Mouse (Mus musculus) stomach, embryonic 14.5 days (tissue): Measurements from ENCODE around the gene Gm36864. TPM values are rescaled to one million over a fixed set of nuclear protein-coding genes. Genes with fewer than 3 reads are reported as not detected.
"Not testable (repeated sequence)": the region's sequence is repeated elsewhere in the genome, so short reads cannot be mapped to it uniquely, and the experiment has no call there.

Experiments
- ATAC-seq: fragments of 200-750 bp; cut with Nextera tagmentation; 2 replicates; pipeline ENCODE4 v1.8.0; 2017; ENCODE audit warnings: low read depth, moderate TSS enrichment; ENCODE audit not compliant: insufficient number of reproducible peaks, insufficient read depth, low FRiP score
- H3K27ac ChIP-seq: fragments of 300-500 bp; sonication (generic); 2 replicates; pipeline ENCODE4 v1.5.1; 2014; ENCODE audit warnings: mild to moderate bottlenecking, low read length, moderate library complexity, mixed read lengths
- H3K27me3 ChIP-seq: fragments of 300-500 bp; sonication (generic); 2 replicates; pipeline ENCODE4 v1.6.1; 2014; ENCODE audit warnings: low read length, control low read depth, mixed read lengths; ENCODE audit not compliant: control insufficient read depth, insufficient read depth
- H3K36me3 ChIP-seq: fragments of 300-500 bp; sonication (generic); 2 replicates; pipeline ENCODE4 v1.6.1; 2014; ENCODE audit warnings: mild to moderate bottlenecking, control low read depth, low read length, moderate library complexity, mixed read lengths; ENCODE audit not compliant: control insufficient read depth, insufficient read depth
- H3K4me1 ChIP-seq: fragments of 300-500 bp; sonication (generic); 2 replicates; pipeline ENCODE4 v1.6.1; 2014; ENCODE audit warnings: low read length, control low read depth, mixed read lengths; ENCODE audit not compliant: control insufficient read depth, insufficient read depth
- H3K4me2 ChIP-seq: fragments of 300-500 bp; sonication (generic); replicated peaks from 2 replicates; pipeline ENCODE4 v1.6.1; 2014; ENCODE audit warnings: low read depth, low read length, control low read depth
- H3K4me3 ChIP-seq: fragments of 300-500 bp; sonication (generic); 2 replicates; pipeline ENCODE4 v1.5.1; 2014; ENCODE audit warnings: low read depth, low read length, control low read depth
- H3K9ac ChIP-seq: fragments of 300-500 bp; sonication (generic); replicated peaks from 2 replicates; pipeline ENCODE4 v1.6.1; 2014; ENCODE audit warnings: low read depth, mild to moderate bottlenecking, control low read depth, low read length, moderate library complexity, mixed read lengths
- H3K9me3 ChIP-seq: fragments of 300-500 bp; sonication (generic); 2 replicates; pipeline ENCODE4 v1.6.1; 2016; ENCODE audit warnings: low read depth, low read length, control low read depth; ENCODE audit not compliant: control insufficient read depth
- WGBS: fragments of 180-500 bp; shearing (Covaris S2); extraction: QIAGEN DNeasy Blood & Tissue Kit; methylation state at CpG from one replicate; pipeline ENCODE4 v1.1.7; 2014; 5-methylcytosine and 5-hydroxymethylcytosine counted together
- polyA plus RNA-seq: library from polyadenylated mRNA; unstranded; fragments of >200 nt; fragmentation: Nextera tagmentation; extraction: Ambion mirVana; gene quantifications from 2 replicates; pipeline ENCODE4 v1.2.1, GENCODE M21; 2014

Gene Gm36864
- polyA plus RNA-seq, 1 experiment from 2014 or later, result not detected

DNA sequence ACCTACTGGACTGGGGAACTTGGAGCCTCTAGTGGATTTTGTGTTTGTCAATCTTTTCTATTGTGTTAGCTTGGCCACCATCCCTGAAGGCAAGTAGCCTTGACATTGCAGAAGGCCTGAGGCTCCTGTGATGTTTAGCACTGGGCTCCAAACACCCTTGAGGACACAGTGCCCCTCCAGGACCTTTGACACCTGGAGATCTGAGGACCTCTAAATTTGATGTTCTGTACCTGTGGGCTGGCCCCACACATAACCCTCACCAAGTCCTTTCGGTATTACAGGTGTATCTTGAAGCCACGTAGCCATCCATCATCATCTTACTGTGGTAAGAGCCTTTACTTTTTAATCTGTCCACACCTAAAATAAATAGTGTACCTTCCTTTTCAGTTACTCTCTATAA lies 12.0 kb downstream of the Gm36864 start:
- H3K9ac ChIP-seq, result no peak overlapping the region; the same call in 1 of the 2 replicates
- no peaks in the 10 kb centered on the region for H3K9me3 ChIP-seq
- ATAC-seq, result no peak
- H3K27ac ChIP-seq, result no peak overlapping the region
- peak overlapping the region; percentile 77 for H3K4me3 ChIP-seq
- no peaks in the 10 kb centered on the region for H3K27me3 ChIP-seq
- H3K36me3 ChIP-seq, result peaks cover 42% of the 10 kb centered on the region
- H3K4me2 ChIP-seq, result peak overlapping the region; percentile 84
- peaks cover 16% of the 10 kb centered on the region; the same call in 1 of the 2 replicates for H3K4me1 ChIP-seq
- 78% methylated on average over 2 of the region's 2 CpGs for WGBS

GRCm38 (mm10) chr7:44249248-44249647 lies 13.3 kb downstream of the Gm36864 start:
- Histone ChIP-seq H3K4me2 (no peak overlapping the region), H3K27me3 (no peaks in the 10 kb centered on the region), H3K9me3 (no peaks in the 10 kb centered on the region), H3K4me1 (peaks cover 16% of the 10 kb centered on the region; the same call in 1 of the 2 replicates), H3K4me3 (no peak overlapping the region), H3K9ac (no peak overlapping the region), H3K36me3 (peaks cover 44% of the 10 kb centered on the region), H3K27ac (no peak overlapping the region)
- WGBS, result 90% methylated on average over 4 of the region's 4 CpGs
- no peak for ATAC-seq

- H3K4me2 ChIP-seq, H3K4me3 ChIP-seq, H3K9me3 ChIP-seq, H3K9ac ChIP-seq, H3K27me3 ChIP-seq, H3K27ac ChIP-seq, ATAC-seq: not testable (repeated sequence)
- WGBS, result 90% methylated on average over 17 of the region's 17 CpGs
- peaks cover 44% of the 10 kb centered on the region for H3K36me3 ChIP-seq
- peaks cover 11% of the 10 kb centered on the region; the same call in 1 of the 2 replicates for H3K4me1 ChIP-seq
These were observed 14.8 kb downstream of the Gm36864 start for GRCm38 (mm10) chr7:44250732-44251275.

DNA sequence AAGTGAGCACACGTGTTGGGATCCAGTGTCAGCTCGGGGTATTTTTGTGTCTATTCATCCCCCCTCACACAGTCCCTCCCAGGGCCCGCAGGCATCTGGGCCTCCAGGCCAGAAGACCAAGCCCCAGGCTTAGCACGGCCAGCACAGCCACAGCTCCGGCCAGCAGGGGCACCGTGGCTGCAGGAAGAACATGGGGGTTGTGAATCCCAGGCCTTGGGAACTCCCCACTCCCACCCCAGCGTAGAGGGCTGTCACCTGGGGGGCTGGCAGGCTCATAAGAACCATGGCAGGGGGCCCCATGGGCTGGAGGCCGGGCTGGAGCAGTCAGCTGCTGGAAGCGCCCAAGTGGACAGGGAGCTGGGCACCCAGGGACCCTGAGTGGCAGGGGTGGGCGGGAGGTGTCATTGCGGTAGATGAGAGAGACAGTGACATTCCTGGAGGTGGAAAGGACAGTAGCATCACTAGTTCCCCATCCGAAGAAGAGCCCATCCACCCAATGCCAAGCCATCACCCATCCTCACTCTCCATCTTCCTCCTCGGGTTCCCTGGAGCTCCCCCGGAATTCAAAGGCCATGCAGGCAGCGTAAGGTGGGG lies 17.1 kb downstream of the Gm36864 start:
- ATAC-seq, result no peak

GRCm38 (mm10) chr7:44254930-44255329 lies 19.0 kb downstream of the Gm36864 start:
- no peak for ATAC-seq
- Histone ChIP-seq H3K27me3 (no peaks in the 10 kb centered on the region), H3K4me2 (no peak overlapping the region), H3K27ac (no peak overlapping the region), H3K4me3 (no peak overlapping the region), H3K36me3 (peaks cover 27% of the 10 kb centered on the region), H3K9me3 (no peaks in the 10 kb centered on the region), H3K4me1 (no peaks in the 10 kb centered on the region), H3K9ac (no peak overlapping the region)
- 70% methylated on average over 6 of the region's 6 CpGs for WGBS

More for the DNA sequence above, 17.1 kb downstream of the Gm36864 start:
- no peaks in the 10 kb centered on the region for H3K27me3 ChIP-seq
- no peak overlapping the region for H3K9ac ChIP-seq
- H3K4me3 ChIP-seq, result no peak overlapping the region
- 60% methylated on average over 15 of the region's 15 CpGs for WGBS
- peaks cover 42% of the 10 kb centered on the region for H3K36me3 ChIP-seq
- H3K4me1 ChIP-seq, result peaks cover 7% of the 10 kb centered on the region; the same call in 1 of the 2 replicates
- H3K9me3 ChIP-seq, result no peaks in the 10 kb centered on the region
- H3K27ac ChIP-seq, result no peak overlapping the region
- no peak overlapping the region for H3K4me2 ChIP-seq

DNA sequence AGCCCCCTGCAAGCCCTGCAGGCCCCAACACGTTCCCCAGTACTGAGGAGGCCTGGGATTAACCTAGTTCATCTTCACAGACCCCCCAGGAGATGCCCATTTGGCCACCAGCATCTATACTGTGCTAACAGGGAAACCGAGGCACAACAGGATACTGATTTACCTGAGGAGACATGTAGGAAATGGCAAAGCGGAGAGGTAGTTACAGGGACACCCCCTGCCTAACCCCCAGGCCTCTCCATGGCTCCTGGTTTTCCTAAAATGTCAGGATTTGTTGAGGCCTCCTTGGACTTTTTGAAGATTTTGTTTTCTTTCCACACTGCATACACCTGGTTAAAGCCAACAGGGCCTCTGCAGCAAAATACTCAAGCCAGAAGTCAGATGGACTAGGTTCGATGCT lies 21.3 kb downstream of the Gm36864 start, which contains the start of gene Acp4:
TSS of gene Acp4 (minus strand) at position 101 of the 400 bp plus-strand sequence.
- H3K4me2 ChIP-seq, result no peak within 1 kb of the TSS
- no peaks in the 10 kb centered on the region for H3K4me1 ChIP-seq
- no peaks in the 10 kb centered on the region for H3K9me3 ChIP-seq
- H3K36me3 ChIP-seq, result peaks cover 10% of the 10 kb centered on the region; the same call in 1 of the 2 replicates
- ATAC-seq, result no peak
- H3K9ac ChIP-seq, result no peak within 1 kb of the TSS
- no peak within 1 kb of the TSS for H3K27ac ChIP-seq
- no peak within 1 kb of the TSS for H3K4me3 ChIP-seq
- H3K27me3 ChIP-seq, result no peaks in the 10 kb centered on the region
- WGBS, result 68% methylated on average over 4 of the region's 4 CpGs

- WGBS, result 73% methylated on average over 6 of the region's 6 CpGs
- Histone ChIP-seq H3K27me3 (0 out of 2 replicates have a peak, but pooled peaks cover 4% of the 10 kb centered on the region), H3K4me2 (no peak overlapping the region), H3K27ac (no peak overlapping the region), H3K9ac (no peak overlapping the region), H3K36me3 (no peaks in the 10 kb centered on the region), H3K9me3 (no peaks in the 10 kb centered on the region), H3K4me3 (no peak overlapping the region), H3K4me1 (0 out of 2 replicates have a peak, but pooled peaks cover 3% of the 10 kb centered on the region)
- ATAC-seq, result no peak
These were observed 24.4 kb downstream of the Gm36864 start for GRCm38 (mm10) chr7:44260410-44260809.

DNA sequence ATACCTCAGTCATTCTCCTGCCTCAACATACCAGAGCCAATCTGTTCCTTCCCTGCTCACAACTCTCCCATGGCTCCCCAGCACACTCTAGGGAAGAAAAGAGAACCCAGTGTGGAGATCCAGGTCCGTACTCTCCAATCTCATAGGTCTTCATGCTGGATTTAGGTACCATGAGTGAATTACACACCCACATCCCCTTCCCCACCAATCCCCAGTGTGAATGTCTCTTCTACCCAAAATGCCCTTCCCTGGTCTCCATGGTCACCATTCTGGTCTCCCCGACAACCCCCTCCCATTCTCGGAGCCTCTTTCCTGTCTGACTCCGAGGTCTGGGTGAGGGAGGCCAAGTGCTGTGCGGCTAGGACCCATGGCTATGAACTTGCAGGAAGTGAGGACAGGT lies 25.2 kb downstream of the Gm36864 start, which contains the start of gene Gm15517:
TSS of gene Gm15517 (plus strand) at position 301 of the 400 bp plus-strand sequence.
- 0 out of 2 replicates have a peak, but pooled peaks cover 3% of the 10 kb centered on the region for H3K4me1 ChIP-seq
- no peak within 1 kb of the TSS for H3K27ac ChIP-seq
- H3K4me2 ChIP-seq, result no peak within 1 kb of the TSS
- H3K9me3 ChIP-seq, result no peaks in the 10 kb centered on the region
- no peaks in the 10 kb centered on the region for H3K36me3 ChIP-seq
- H3K4me3 ChIP-seq, result no peak within 1 kb of the TSS
- 0 out of 2 replicates have a peak, but pooled peaks cover 4% of the 10 kb centered on the region for H3K27me3 ChIP-seq
- H3K9ac ChIP-seq, result no peak within 1 kb of the TSS
- ATAC-seq, result no peak
- WGBS, result 57% methylated on average over 5 of the region's 5 CpGs
